Mouse (Mus musculus) frontal cortex, postnatal 25 days (tissue): Measurements from ENCODE around the gene Gmeb2.

Source experiments
- DNase-seq, 2 experiments: peaks; one replicate each; pipeline ENCODE4 v3.0.0; 2022; ENCODE audit warnings: low spot score in 2 of 2

Gmeb2 gene

GRCm38 (mm10) chr2:181276766-181277165, 11.1 kb downstream of the Gmeb2 start:
- DNase-seq: no peak

- no peak for DNase-seq
Measured at GRCm38 (mm10) chr2:181274639-181275038, 13.2 kb downstream of the Gmeb2 start.

DNA sequence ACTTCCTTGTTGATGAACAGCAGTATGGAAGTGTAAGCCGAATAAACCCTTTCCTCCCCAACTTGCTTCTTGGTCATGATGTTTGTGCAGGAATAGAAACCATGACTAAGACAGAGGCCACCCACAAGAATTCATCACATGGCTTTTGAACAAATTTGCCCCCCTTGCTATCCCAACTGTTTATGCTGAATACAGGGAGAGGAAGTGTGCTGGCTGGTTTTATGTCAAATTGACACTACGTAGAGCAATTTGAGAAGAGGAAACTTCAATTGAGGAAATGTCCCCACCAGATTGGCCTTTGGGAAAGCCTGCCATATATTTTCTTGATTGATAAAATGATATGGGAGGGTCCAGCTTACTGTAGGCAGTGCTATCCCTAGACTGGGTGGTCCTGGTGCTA, 14.0 kb downstream of the Gmeb2 start:
- no peak for DNase-seq

- DNase-seq: no peak
Measured at GRCm38 (mm10) chr2:181272092-181272491, 15.7 kb downstream of the Gmeb2 start.

- DNase-seq: no peak
Measured at GRCm38 (mm10) chr2:181266839-181267238, 21.0 kb downstream of the Gmeb2 start.

GRCm38 (mm10) chr2:181253248-181253647, 34.6 kb downstream of the Gmeb2 start:
- DNase-seq: no peak

DNA sequence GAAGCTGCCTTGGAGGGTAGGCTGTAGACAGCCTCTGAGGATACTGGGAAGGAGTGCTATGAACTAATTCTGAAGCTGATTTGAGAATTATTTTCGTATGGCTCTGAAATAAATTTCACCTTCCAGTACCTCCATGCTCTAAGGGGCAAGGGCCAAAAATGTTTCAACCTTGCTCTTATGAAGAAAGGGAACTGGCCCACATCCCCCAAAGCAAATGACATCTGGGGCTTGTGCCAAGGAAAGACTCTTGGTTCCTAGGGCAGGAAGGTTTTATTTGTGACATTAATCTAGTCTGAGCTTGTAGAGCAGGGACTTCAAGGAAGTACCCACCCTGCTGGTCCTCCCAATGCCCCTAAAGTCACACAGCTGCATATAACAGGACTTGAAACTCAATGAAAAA, 36.0 kb downstream of the Gmeb2 start:
- DNase-seq: no peak

GRCm38 (mm10) chr2:181249217-181249616, 38.6 kb downstream of the Gmeb2 start:
- DNase-seq: no peak

DNA sequence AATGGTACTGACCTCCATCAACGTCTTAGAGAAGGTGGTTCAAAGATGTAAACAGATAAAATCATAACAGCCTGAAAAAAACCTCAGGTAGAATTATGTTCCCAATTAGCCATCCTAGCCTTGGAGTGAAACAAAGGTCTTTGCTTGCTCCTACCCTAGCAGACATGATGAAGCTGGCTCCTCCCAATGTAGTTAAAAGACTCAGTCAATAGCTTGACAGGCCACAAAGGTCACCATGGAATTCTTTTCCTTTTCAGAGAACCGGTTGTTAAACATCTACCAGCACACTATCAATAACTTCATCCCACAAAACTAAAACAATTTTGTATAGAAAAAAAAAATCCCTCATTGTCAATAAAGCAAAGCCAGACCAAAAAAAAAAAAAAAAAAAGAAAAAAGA, 42.8 kb downstream of the Gmeb2 start:
- DNase-seq: no peak

DNA sequence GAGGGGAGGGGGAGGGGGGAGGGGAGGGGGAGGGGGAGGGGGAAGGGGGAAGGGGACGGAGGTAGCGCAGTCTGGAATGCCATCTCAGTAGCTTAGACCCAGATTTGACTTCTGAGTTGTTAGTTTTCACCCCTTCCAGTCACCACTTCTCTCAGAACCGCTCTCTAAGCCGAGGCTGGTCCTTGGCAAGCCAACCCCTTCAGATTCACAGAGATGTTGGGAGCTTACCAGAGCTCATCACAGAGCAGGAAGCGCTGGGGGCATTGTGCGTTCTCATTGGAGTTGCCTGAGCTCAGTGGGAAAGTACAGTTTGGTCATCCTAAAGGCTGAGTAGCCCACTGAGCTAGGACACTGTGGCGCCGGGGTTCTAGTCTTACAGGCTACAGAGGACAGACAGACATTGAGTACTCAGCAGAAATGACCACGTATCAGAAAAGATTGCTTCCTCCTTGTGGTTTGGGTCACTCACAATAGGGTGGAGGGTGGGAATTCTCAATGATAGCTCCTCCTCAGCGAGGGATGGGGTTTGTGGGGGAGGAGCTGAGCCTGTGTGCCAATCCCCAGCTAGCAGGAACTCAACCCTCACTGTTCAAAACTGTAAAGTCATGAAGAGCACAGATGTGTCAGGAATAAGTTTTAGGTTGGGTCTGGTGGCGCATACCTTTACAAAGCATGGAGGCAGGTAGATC, 44.0 kb downstream of the Gmeb2 start:
- DNase-seq: no peak

DNA sequence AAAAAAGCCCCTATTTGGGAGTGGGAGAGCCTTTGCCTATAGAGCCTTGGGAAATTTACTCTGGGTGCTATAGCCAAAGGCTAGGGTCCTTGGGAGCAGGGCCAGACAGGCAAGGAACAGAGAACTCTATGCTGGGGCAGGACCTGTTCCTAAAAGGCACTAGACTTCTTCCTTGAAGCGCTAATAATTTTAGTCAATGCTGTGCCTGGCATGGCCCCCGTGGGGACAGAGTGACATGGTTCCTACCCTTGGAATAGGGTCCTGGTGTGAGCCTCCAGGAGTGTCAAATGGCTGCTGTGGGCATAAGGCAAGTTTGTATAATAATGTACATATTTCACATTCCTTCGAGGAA, 45.5 kb downstream of the Gmeb2 start:
- no peak for DNase-seq

- no peak for DNase-seq
Measured at GRCm38 (mm10) chr2:181241602-181242313, 46.1 kb downstream of the Gmeb2 start, which contains the start of gene Helz2. TSS of gene Helz2 (minus strand) at chr2:181242027.

DNA sequence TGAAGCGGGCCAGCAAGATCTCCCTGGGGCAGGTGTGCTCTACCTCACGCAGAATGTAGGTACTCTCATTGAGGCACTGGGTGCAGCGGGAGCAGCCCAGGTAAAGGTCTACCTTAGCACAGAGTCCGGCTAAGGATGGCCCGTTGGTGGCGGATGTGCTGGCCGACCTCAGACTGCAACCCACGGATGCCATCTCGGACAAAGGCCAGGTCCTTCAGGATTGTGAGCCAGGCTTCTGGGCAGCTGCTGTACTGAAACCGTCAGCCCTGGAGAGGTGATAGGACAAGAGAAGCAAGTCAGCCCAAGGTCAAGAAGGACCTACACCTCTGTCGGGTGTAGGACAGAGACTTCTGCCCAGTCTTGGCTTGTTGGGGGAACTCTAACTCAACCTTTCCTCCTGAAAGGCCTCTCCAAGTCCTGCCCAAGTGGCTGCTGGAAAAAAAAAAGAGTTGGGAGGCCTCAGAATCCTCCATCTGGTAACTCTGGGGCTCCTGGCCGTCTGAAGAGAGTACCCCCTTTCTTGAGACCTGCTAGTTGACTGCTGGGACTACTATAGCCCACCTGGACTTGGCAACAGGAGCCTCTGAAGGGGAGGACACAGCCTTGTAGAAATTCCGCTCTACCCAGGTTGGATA, 46.9 kb downstream of the Gmeb2 start:
- DNase-seq: no peak

GRCm38 (mm10) chr2:181239261-181239660, 48.6 kb downstream of the Gmeb2 start:
- no peak for DNase-seq

GRCm38 (mm10) chr2:181238861-181239260, 49.0 kb downstream of the Gmeb2 start:
- DNase-seq: no peak

DNA sequence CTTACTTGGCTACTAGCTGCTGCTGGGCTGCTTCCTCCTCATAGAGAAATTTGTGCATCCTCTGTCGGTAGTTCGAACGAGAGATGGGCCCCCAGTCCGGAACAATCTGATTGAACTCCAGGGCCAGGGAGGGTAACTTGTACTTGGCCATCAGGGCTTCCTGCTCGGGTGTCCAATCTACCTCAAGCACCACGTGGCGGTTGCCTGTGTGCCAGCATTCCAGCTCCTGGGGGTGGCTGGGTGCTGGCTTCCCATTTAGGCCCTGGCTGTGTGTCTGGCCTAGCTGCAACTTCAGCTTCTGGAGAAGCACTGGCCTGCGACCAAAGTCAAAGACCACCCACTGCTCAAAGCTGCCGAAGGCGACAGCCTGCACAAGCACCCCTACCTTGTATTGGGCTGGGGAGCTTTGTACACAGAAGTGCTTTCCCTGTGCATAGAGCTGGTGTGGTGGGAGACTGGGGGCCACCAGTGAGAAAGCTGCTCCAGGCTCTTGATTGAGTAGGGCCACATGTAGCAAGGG, 49.7 kb downstream of the Gmeb2 start:
- DNase-seq: no peak

DNA sequence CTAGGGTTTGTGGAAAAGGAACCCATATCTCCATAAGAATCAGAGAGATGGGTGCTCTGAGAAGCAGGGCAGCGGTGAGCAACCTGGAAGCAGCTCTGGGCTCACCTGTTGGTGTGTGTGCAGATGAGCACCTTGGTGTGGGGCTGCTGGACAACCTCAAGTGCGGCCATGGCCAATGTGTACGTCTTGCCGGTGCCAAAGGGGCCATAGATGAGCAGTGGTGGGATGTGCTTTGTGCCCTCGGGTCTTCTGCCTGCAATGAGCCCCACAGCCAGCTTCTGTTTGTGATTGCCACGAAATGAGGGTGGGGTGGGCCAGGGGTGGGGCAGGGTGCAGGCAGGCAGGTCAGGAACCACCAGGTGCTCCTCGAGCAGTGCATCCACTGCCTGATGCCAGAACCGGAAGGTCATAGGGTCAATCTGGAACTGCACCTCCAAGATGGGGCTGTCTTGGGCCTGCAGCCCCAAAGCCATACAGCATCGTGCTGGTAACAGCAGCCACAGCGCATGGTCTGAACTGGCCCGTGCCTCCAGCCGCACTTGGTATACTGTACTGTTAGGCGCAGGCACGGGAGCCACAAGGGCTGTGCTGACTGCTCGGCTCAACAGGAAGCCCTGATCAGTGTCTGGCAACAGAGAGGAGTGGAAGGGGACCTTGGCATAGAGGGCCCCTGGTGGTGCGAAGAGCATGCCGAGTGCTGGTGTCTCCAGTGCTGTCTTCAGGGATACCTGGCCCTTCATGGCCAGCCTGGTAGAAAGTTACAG, 50.4 kb downstream of the Gmeb2 start:
- DNase-seq: no peak

- no peak for DNase-seq
Measured at GRCm38 (mm10) chr2:181235681-181236566, 51.9 kb downstream of the Gmeb2 start.

- no peak for DNase-seq
Measured at GRCm38 (mm10) chr2:181234680-181235079, 53.2 kb downstream of the Gmeb2 start.

- DNase-seq: no peak
Measured at GRCm38 (mm10) chr2:181233443-181233842, 54.4 kb downstream of the Gmeb2 start.

- no peak for DNase-seq
Measured at GRCm38 (mm10) chr2:181231171-181231570, 56.7 kb downstream of the Gmeb2 start.
